Mouse (Mus musculus) brain, embryonic 14.5 days (tissue): ENCODE measurements around the gene Chrnb4. TPM values are rescaled to one million over a fixed set of nuclear protein-coding genes. Genes with fewer than 3 reads are reported as not detected.

Experiments used
- DNase-seq: peaks from one replicate; pipeline ENCODE4 v3.0.0-alpha.2; 2011; ENCODE audit warnings: low read depth
- CTCF ChIP-seq: fragments of 200-500 bp; IDR thresholded peaks from 2 replicates; pipeline ENCODE4 v1.5.1; 2012; ENCODE audit warnings: inconsistent platforms, mild to moderate bottlenecking, moderate library complexity, borderline replicate concordance; ENCODE audit not compliant: insufficient read depth, insufficient read length; ENCODE audit errors: extremely low read depth
- POLR2A ChIP-seq: fragments of 200-500 bp; IDR thresholded peaks from 2 replicates; pipeline ENCODE4 v1.6.1; 2012; ENCODE audit warnings: mild to moderate bottlenecking, inconsistent platforms, borderline replicate concordance; ENCODE audit not compliant: poor library complexity, insufficient read depth, insufficient read length, severe bottlenecking; ENCODE audit errors: extremely low read depth
- polyA plus RNA-seq: library from polyadenylated mRNA; depleted of rRNA; stranded (reverse); fragments of >200 nt; gene quantifications from 2 replicates; pipeline ENCODE4 v1.2.3, GENCODE M21; 2012; rRNA removed

Gene Chrnb4
- 1.4 and 2.1 TPM in 2 replicates for polyA plus RNA-seq

DNA sequence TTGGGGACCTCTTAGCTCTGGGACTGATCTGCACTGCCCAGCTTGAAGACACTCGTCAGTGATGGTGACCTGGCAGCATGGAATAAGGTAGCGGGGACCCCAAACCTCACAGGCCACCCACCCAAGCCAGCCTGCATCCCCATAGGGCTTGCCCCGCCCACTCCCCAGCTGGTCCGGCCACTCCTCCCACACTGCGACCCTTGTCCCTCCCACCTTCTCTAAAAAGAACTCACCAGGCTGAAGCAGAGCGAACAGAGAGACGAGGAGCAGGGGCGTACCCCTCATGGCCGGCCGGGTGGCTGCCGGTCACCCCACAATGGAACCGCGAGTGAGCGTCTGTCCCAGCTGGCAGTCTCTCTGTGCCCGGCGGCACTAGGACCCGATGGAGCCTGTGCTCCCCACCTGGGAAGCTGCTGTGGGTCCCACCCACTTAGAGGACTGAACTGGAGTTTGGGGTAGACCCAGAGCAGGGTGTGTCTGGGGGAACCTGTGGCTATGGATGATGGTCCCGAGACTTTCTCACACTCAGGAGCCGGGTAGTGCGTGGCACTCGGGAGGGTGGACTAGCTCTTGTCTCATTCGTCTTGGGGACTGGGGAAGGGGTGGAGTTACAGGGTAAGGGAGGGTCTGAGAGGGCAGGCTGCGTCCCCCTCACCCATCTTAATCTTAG is at the start of gene Chrnb4:
Gene Chrnb4, minus strand, starts transcription at position 569 of the 670 bp plus-strand sequence.
- DNase-seq = peak; percentile 33
- TF ChIP-seq CTCF (no peak), POLR2A (no peak)

- no peak for DNase-seq
- TF ChIP-seq CTCF = no peak
These were observed 48.3 kb upstream of the Chrnb4 start for GRCm38 (mm10) chr9:55096870-55097269.

DNA sequence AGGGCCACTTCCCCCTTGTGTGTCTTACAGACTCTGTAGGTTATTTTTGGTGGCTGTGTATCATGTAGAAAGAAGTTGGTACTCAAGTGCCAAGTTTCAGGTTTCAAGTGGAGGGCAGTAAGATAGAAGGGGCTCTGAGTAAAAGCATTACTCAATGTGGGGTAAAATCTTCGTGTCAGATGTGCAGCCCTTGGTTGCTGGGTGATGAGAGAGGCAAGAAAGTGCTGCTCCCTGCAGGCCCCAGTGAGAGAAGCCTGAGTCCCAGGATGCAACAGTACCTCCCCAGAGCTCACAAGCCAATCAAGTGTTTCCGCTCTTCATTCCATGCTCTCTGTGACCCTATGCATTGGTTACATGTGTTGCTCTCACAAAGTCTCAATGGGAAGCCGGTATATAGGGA is 47.5 kb upstream of the Chrnb4 start:
- no peak for DNase-seq
- TF ChIP-seq POLR2A = no peak
- no peak for TF ChIP-seq CTCF

- TF ChIP-seq CTCF (no peak), POLR2A (no peak)
- DNase-seq = peak; percentile 11
These were observed 41.6 kb upstream of the Chrnb4 start for GRCm38 (mm10) chr9:55090141-55090540.

DNA sequence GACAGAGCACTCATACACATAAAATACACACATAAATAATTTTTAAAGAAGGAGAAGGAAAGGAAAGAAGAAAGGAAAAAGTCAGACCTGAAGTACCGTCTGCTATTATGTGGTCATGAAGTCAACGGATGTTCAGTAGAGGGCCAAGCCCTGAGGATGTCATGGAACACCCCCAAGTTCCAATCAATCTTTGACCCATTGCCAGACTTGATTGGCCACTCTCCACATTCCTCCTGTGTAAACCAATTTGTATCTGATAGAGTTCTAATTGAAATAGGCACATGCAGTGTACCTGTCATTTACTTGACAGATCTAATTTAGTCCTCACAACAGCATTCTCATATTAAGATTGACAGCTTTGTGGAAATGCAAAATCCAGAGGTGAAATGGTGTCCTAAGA is 40.6 kb upstream of the Chrnb4 start:
- TF ChIP-seq CTCF (no peak), POLR2A (no peak)
- no peak for DNase-seq

- no peak for TF ChIP-seq CTCF
- no peak for TF ChIP-seq POLR2A
These were observed 34.8 kb upstream of the Chrnb4 start for GRCm38 (mm10) chr9:55083154-55083913.

GRCm38 (mm10) chr9:55067965-55068265 is 19.3 kb upstream of the Chrnb4 start:
- TF ChIP-seq CTCF (no peak), POLR2A (no peak)

More at GRCm38 (mm10) chr9:55083154-55083913, 34.8 kb upstream of the Chrnb4 start:
- peak; percentile 93 for DNase-seq

GRCm38 (mm10) chr9:55067260-55067964 is 18.8 kb upstream of the Chrnb4 start:
- peak; percentile 92 for DNase-seq
- TF ChIP-seq CTCF = no peak
- TF ChIP-seq POLR2A = no peak

More at GRCm38 (mm10) chr9:55067965-55068265, 19.3 kb upstream of the Chrnb4 start:
- no peak for DNase-seq

DNA sequence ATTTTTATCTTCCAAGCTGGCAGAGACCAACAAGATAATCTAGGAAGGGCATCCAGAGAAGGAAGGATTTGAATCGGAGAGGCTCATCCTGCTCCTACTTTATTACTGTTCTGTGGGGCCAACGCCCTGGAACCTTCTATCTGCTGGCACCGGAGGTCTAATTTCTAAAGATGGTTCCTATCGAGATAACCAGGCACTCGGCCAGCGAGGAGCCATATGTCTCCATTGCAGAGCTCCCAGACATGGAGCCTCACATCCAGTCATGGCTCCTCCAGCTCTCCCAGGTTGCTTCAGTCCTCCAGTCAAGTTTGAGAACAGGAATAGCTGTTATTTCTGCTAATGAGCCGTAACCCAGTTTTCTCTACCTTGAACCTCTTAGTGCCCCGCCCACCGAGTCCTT is 16.7 kb upstream of the Chrnb4 start:
- no peak for TF ChIP-seq CTCF
- no peak for TF ChIP-seq POLR2A
- peak; percentile 29 for DNase-seq

- no peak for DNase-seq
- no peak for TF ChIP-seq CTCF
- TF ChIP-seq POLR2A = no peak
These were observed 9.5 kb upstream of the Chrnb4 start for GRCm38 (mm10) chr9:55058067-55058466.

- TF ChIP-seq CTCF (no peak), POLR2A (no peak)
- DNase-seq = no peak
These were observed 6.9 kb upstream of the Chrnb4 start for GRCm38 (mm10) chr9:55055386-55055930.

- peak; percentile 35 for DNase-seq
- peak; percentile 20; the same call in 1 of the 2 replicates for TF ChIP-seq CTCF
- TF ChIP-seq POLR2A = no peak
These were observed 1.8 kb downstream of the Chrnb4 start for GRCm38 (mm10) chr9:55046764-55047163.

GRCm38 (mm10) chr9:55045001-55045400 is 3.6 kb downstream of the Chrnb4 start:
- TF ChIP-seq POLR2A (no peak), CTCF (no peak)
- DNase-seq = no peak
